Mouse (Mus musculus) kidney, postnatal 14 days (tissue): ENCODE measurements around the gene Nfia.
A peak's percentile ranks its signal among the peaks of the same experiment; 100 is the strongest.

Experiments used
- DNase-seq: peaks from one replicate; pipeline ENCODE4 v3.0.0; 2022; ENCODE audit warnings: mixed read lengths

The Nfia gene

GRCm38 (mm10) chr4:98107936-98108675, 335.6 kb downstream of the Nfia start:
- no peak for DNase-seq

- DNase-seq, result no peak
Observed at GRCm38 (mm10) chr4:98108676-98109016, 336.1 kb downstream of the Nfia start.

- DNase-seq, result peak; percentile 84
Observed at GRCm38 (mm10) chr4:98109064-98109463, 336.5 kb downstream of the Nfia start.

- no peak for DNase-seq
Observed at GRCm38 (mm10) chr4:98109911-98110310, 337.4 kb downstream of the Nfia start.

GRCm38 (mm10) chr4:98113289-98114024, 340.9 kb downstream of the Nfia start:
- DNase-seq, result no peak

DNA sequence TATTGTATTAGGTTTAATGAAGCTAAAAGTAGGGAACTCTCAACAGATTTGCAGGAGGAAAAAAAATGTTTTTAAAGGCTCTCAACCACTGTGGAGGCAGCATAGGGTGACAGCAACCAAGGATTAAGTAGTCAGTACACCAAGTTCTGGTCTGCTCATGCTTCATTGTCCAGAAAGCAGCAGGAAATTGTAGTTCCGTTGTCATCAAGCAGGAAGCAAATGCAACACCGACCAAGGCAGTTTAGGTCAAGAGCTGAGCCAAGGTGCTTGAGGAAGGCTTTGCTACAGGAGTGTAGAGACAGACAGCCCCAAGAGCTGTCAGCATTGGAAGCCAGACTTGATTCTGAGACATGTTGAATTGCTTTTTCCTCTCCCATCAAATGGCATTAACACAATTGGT, 342.4 kb downstream of the Nfia start:
- DNase-seq, result no peak

DNA sequence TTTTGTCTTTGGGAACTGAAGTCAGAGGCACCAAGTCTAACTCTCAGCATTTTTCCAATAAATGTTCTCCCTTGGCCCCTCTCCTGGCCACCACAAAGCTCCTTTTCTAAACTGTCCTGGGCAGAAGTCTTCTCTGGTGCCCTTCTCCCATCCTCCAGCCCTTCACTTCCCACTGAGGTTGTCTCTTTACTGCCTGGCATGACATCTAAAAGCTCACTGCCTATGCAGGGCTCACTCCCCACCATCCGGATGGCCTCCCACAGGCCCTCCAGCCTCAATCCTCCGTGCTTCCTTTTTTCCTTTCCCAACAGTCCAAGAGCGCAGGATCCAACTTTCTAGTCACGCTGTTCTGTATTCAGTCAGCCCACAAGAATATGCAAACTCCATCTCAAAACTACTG, 342.9 kb downstream of the Nfia start:
- DNase-seq, result no peak

GRCm38 (mm10) chr4:98116046-98116445, 343.5 kb downstream of the Nfia start:
- DNase-seq, result no peak

GRCm38 (mm10) chr4:98118126-98118525, 345.6 kb downstream of the Nfia start:
- no peak for DNase-seq

GRCm38 (mm10) chr4:98118761-98119675, 346.5 kb downstream of the Nfia start:
- DNase-seq, result no peak

DNA sequence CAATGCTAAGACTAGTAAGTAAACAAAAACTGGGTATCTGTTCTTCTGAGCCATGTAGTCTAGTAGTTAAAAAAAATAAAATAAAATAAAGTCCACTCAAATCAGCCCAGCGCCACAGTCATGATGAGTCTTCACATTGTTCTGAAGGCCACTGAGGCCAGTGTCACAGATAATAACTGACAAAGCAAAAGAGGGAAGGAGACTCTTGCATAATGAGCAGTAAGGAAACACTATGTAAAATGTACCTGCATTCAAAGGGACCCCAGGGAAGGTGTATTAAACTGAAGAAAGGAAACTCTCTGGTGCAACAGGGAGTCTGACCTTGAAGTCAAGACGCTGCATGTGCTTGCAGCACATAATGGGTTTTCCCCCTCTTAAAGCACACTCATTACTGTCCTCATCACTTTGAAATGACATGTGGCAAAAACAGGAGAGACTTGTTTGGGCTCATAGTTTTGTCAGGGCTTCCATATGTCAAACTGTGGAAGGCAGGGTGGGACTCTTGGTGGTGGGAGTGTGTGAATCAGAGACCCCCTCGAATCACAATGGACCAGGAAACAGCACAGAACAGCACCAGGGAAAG, 347.5 kb downstream of the Nfia start:
- DNase-seq, result no peak

- DNase-seq, result no peak
Observed at GRCm38 (mm10) chr4:98120706-98121340, 348.3 kb downstream of the Nfia start.

GRCm38 (mm10) chr4:98126003-98126677, 353.6 kb downstream of the Nfia start:
- no peak for DNase-seq

DNA sequence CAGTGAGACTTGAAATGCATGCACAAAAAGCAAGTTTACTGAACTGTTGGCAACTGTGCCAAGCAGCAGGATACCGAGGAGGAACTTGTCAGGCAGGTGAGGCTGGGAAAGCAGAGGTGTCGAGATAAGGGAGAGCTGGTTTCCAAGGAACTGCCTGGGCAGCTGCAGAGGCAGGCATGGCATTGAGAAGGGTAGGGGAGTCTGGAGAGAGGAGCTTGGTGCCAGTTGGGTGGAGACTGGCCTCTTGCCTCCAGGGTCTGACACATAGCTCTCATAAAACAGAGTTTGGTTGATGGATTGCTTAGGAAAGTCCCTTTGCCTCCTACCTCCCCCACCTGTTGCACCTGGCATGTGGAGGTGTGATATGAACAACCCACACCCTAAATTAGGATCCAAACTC, 358.3 kb downstream of the Nfia start:
- no peak for DNase-seq

GRCm38 (mm10) chr4:98134027-98134426, 361.5 kb downstream of the Nfia start:
- DNase-seq, result no peak

DNA sequence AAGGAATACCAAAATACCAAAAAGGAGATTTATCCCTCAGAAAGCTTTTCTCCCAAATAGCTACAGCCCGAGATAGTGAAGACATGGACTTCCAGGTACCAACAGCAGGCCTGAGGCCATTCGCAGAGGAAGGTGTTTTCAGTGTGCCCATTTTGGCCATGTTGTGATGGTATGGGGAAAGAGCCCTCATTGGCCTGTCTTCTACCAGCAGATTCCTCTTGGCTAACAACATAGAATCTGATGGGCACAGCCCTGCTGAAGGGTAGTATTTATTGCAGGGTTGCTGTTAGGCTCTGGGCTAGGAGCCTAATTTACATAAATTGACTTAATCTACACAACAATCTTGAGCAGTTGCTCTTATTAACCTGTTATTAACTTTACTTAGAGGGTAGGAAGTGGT, 363.5 kb downstream of the Nfia start:
- no peak for DNase-seq

DNA sequence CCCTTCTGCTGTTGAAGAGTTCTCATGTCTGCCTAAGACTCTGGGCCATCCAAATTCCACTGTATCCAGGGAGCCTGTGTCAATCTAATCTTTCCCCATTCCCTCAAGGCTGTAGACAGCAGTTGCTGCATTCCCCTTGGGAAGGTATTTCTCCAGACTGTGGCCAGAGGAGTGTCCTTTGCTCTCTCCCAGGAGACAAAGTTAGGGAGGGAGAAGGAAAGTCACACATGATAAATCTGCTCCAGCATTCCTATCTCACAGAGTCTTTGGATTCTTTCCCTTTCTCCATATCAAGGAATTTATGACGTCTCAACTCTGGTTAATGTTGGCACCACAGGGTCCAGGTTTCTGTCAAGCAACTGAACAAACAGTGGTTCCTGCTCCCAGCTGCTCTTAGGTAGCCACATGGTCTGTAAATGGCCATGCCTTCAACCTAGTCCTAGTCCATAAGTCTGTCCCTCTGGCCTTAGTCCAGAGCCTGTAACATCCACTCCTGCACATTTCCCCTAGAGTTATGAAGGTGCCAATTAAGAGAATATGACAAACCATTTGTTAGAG, 370.4 kb downstream of the Nfia start:
- DNase-seq, result peak; percentile 11

- DNase-seq, result no peak
Observed at GRCm38 (mm10) chr4:98150576-98150975, 378.0 kb downstream of the Nfia start.

DNA sequence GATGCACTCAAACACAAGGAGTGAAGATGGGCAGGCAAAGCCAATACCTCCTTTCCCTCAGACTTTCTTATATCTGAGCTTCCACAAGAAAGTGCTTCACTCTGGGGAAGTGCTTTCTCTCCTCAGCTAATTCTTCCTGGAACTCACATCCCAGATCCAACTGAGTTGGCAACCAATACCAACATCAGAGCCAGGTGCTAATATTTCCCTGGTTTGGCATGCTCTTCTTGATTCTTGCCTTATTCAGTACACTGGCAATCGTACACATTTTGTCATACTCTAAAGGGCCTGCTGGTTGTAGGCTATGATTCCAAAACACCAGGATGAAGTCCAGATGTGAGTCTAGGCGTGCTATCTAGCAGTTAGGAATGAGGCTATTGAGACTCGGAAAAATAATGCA, 385.4 kb downstream of the Nfia start:
- no peak for DNase-seq

DNA sequence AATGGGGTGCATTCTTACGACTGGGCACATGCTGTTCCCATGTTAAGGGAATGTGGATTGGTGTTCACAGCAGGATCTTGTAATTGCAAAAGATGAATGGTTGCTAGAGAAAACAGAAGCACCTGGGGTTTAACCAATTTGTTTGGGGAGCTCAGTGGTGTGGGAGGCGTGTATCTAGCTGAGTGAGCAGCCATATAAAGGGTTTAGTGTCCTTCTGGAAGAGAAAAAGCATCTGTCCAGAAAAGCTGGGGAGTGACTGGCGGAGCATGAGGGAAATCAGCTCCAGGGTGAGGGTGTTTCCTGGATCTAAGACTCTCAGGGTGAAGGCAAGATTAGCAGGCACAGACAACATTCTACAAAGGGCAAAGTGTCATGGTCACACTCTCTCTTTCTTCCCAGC, 393.8 kb downstream of the Nfia start:
- DNase-seq, result no peak
